Mouse (Mus musculus) lung, postnatal 4 days (tissue): ENCODE measurements around the gene Fbxo46.
"Not testable (repeated sequence)": the region's sequence is repeated elsewhere in the genome, so short reads cannot be mapped to it uniquely, and the experiment has no call there.

Experiments used
- DNase-seq, 2 experiments: peaks; one replicate each; pipeline ENCODE4 v3.0.0; 2021

Fbxo46 gene

GRCm38 (mm10) chr7:19119631-19120429 lies at the start of gene Fbxo46:
Gene Fbxo46, plus strand, starts transcription at chr7:19119859.
- DNase-seq: peak; percentile 94 to 96

GRCm38 (mm10) chr7:19071024-19071423 lies 48.6 kb upstream of the Fbxo46 start:
- not testable (repeated sequence) for DNase-seq

GRCm38 (mm10) chr7:19073504-19073903 lies 46.2 kb upstream of the Fbxo46 start:
- peak in 1 of 2 experiments; percentile 53 for DNase-seq

GRCm38 (mm10) chr7:19074494-19074893 lies 45.2 kb upstream of the Fbxo46 start:
- no peak for DNase-seq

- DNase-seq: no peak
These were observed 44.4 kb upstream of the Fbxo46 start for GRCm38 (mm10) chr7:19075231-19075630.

- peak; percentile 96 to 98 for DNase-seq
These were observed 43.7 kb upstream of the Fbxo46 start, which contains the start of gene Dmwd for GRCm38 (mm10) chr7:19075723-19076585. Gene Dmwd, plus strand, starts transcription at chr7:19076227.

- DNase-seq: peak in 1 of 2 experiments; percentile 37
These were observed 43.1 kb upstream of the Fbxo46 start for GRCm38 (mm10) chr7:19076586-19076991.

- DNase-seq: peak in 1 of 2 experiments; percentile 57
These were observed 41.9 kb upstream of the Fbxo46 start for GRCm38 (mm10) chr7:19077761-19078160.

- peak in 1 of 2 experiments; percentile 3 for DNase-seq
These were observed 40.9 kb upstream of the Fbxo46 start for GRCm38 (mm10) chr7:19078732-19079131.

GRCm38 (mm10) chr7:19080451-19080950 lies 39.2 kb upstream of the Fbxo46 start:
- DNase-seq: peak in 1 of 2 experiments; percentile 4

- peak in 1 of 2 experiments; percentile 4 for DNase-seq
These were observed 37.5 kb upstream of the Fbxo46 start for GRCm38 (mm10) chr7:19082171-19082570.

- peak; percentile 39 to 76 for DNase-seq
These were observed 36.6 kb upstream of the Fbxo46 start for GRCm38 (mm10) chr7:19083096-19083495.

- DNase-seq: peak; percentile 25 to 59
These were observed 36.0 kb upstream of the Fbxo46 start, which contains the start of gene Dmpk for GRCm38 (mm10) chr7:19083701-19084100. Gene Dmpk, plus strand, starts transcription at chr7:19083849.

- DNase-seq: peak; percentile 29 to 48
These were observed 35.3 kb upstream of the Fbxo46 start for GRCm38 (mm10) chr7:19084277-19084771.

GRCm38 (mm10) chr7:19084921-19085473 lies 34.7 kb upstream of the Fbxo46 start:
- no peak for DNase-seq

- no peak for DNase-seq
These were observed 34.2 kb upstream of the Fbxo46 start for GRCm38 (mm10) chr7:19085495-19085894.

- peak; percentile 69 to 70 for DNase-seq
These were observed 33.6 kb upstream of the Fbxo46 start for GRCm38 (mm10) chr7:19086042-19086441.

- DNase-seq: no peak
These were observed 32.9 kb upstream of the Fbxo46 start for GRCm38 (mm10) chr7:19086760-19087159.

GRCm38 (mm10) chr7:19088813-19089212 lies 30.8 kb upstream of the Fbxo46 start:
- peak; percentile 69 to 74 for DNase-seq

GRCm38 (mm10) chr7:19091913-19092312 lies 27.7 kb upstream of the Fbxo46 start:
- peak in 1 of 2 experiments; percentile 4 for DNase-seq

GRCm38 (mm10) chr7:19092381-19093173 lies 27.1 kb upstream of the Fbxo46 start:
- peak; percentile 55 to 79 for DNase-seq

GRCm38 (mm10) chr7:19093174-19093521 lies 26.5 kb upstream of the Fbxo46 start:
- DNase-seq: peak; percentile 92 to 93
